Mouse (Mus musculus) hindbrain, embryonic 12.5 days (tissue): ENCODE data around the gene Etnppl. TPM values are rescaled to one million over a fixed set of nuclear protein-coding genes. Genes with fewer than 3 reads are reported as not detected.

Experiments used
- ATAC-seq: fragments of 200-750 bp; cut with Nextera tagmentation; 2 replicates; pipeline ENCODE4 v1.8.0; 2017; ENCODE audit warnings: moderate TSS enrichment; ENCODE audit not compliant: low FRiP score
- H3K27ac ChIP-seq: fragments of 300-500 bp; sonication (generic); 2 replicates; pipeline ENCODE4 v1.5.1; 2016; ENCODE audit warnings: mild to moderate bottlenecking
- H3K27me3 ChIP-seq: fragments of 300-500 bp; sonication (generic); 2 replicates; pipeline ENCODE4 v1.6.1; 2016; ENCODE audit warnings: mild to moderate bottlenecking
- H3K36me3 ChIP-seq: fragments of 300-500 bp; sonication (generic); 2 replicates; pipeline ENCODE4 v1.6.1; 2016; ENCODE audit warnings: mild to moderate bottlenecking
- H3K4me1 ChIP-seq: fragments of 300-500 bp; sonication (generic); 2 replicates; pipeline ENCODE4 v1.6.1; 2016
- H3K4me2 ChIP-seq: fragments of 300-500 bp; sonication (generic); replicated peaks from 2 replicates; pipeline ENCODE4 v1.6.1; 2016; ENCODE audit warnings: mild to moderate bottlenecking
- H3K4me3 ChIP-seq: fragments of 300-500 bp; sonication (generic); 2 replicates; pipeline ENCODE4 v1.5.1; 2016; ENCODE audit warnings: mild to moderate bottlenecking
- H3K9ac ChIP-seq: fragments of 300-500 bp; sonication (generic); 2 replicates; pipeline ENCODE4 v1.6.1; 2016; ENCODE audit warnings: mild to moderate bottlenecking, moderate library complexity
- H3K9me3 ChIP-seq: fragments of 300-500 bp; sonication (generic); replicated peaks from 2 replicates; pipeline ENCODE4 v1.6.1; 2016; ENCODE audit warnings: mild to moderate bottlenecking
- WGBS: fragments of 180-500 bp; shearing (Covaris S2); methylation state at CpG from one replicate; pipeline ENCODE4 v1.1.7; 2016; 5-methylcytosine and 5-hydroxymethylcytosine counted together
- polyA plus RNA-seq: library from polyadenylated mRNA; unstranded; fragments of >200 nt; fragmentation: Nextera tagmentation; extraction: Ambion mirVana; gene quantifications from 2 replicates; pipeline ENCODE4 v1.2.1, GENCODE M21; 2016

Etnppl gene
- polyA plus RNA-seq, 1 experiment from 2014 or later, result not detected

DNA sequence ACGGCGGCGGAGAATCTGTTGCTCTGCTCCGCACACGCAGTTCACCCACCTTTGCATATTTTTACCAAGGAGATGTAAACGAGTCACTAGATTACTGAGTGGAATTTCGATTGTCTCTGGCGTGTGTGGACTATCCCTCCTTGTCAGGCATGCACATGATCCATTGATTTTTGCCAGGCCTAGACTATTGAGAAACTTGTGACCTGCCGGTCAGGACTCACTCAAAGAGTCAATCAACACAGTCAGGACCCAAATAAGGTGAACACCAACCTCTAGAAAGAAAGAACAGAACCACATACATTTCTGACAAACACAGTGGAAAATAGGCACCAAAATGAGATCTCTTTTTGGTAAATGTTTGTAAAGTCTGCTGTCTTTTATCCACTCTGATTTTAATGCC is 2.8 kb upstream of the Etnppl start:
- Histone ChIP-seq H3K4me2 (no peak overlapping the region), H3K27me3 (no peaks in the 10 kb centered on the region), H3K9ac (no peak overlapping the region), H3K27ac (no peak overlapping the region), H3K9me3 (no peaks in the 10 kb centered on the region), H3K4me1 (peaks cover 4% of the 10 kb centered on the region), H3K4me3 (no peak overlapping the region), H3K36me3 (no peaks in the 10 kb centered on the region)
- 87% methylated on average over 9 of the region's 9 CpGs for WGBS
- ATAC-seq, result no peak

GRCm38 (mm10) chr3:130615625-130616024 is 1.6 kb upstream of the Etnppl start:
- ATAC-seq, result no peak
- 67% methylated on average over 8 of the region's 8 CpGs for WGBS

GRCm38 (mm10) chr3:130620517-130621146 is 3.4 kb downstream of the Etnppl start:
- H3K4me3 ChIP-seq, result no peak overlapping the region
- no peak overlapping the region for H3K27ac ChIP-seq
- no peaks in the 10 kb centered on the region for H3K27me3 ChIP-seq
- H3K9me3 ChIP-seq, result no peaks in the 10 kb centered on the region
- no peaks in the 10 kb centered on the region for H3K36me3 ChIP-seq
- ATAC-seq, result no peak
- H3K4me2 ChIP-seq, result no peak overlapping the region
- no peak overlapping the region for H3K9ac ChIP-seq
- peaks cover 4% of the 10 kb centered on the region for H3K4me1 ChIP-seq
- 79% methylated on average over 12 of the region's 12 CpGs for WGBS

More at GRCm38 (mm10) chr3:130615625-130616024, 1.6 kb upstream of the Etnppl start:
- peaks cover 4% of the 10 kb centered on the region for H3K4me1 ChIP-seq
- no peak overlapping the region for H3K4me2 ChIP-seq
- no peaks in the 10 kb centered on the region for H3K27me3 ChIP-seq
- no peak overlapping the region for H3K4me3 ChIP-seq
- H3K36me3 ChIP-seq, result no peaks in the 10 kb centered on the region
- no peaks in the 10 kb centered on the region for H3K9me3 ChIP-seq
- H3K9ac ChIP-seq, result no peak overlapping the region
- no peak overlapping the region for H3K27ac ChIP-seq

DNA sequence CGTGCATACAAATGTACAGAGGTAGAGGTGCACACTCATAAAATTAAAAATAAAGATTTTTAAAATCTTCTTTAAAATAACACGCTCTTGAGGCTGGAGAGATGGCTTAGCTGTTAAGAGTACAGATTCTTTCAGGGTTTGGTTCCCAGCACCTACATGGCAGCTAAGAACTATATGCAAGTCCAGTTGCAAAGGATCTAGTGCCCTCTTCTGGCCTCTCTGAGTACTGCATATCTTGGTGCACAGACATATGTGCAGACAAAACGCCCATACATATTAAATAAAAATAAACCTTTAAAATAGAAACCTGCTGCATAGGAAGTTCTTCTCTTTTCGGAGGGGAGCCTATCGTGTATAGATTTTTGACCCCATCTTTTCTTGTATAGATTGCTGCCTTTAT is 11.1 kb downstream of the Etnppl start:
- Histone ChIP-seq H3K27me3 (no peaks in the 10 kb centered on the region), H3K27ac (no peak overlapping the region)
- WGBS, result 89% methylated on average over 5 of the region's 5 CpGs

GRCm38 (mm10) chr3:130633859-130634258 is 16.6 kb downstream of the Etnppl start:
- Histone ChIP-seq H3K27ac (no peak overlapping the region), H3K9me3 (no peaks in the 10 kb centered on the region), H3K4me1 (no peaks in the 10 kb centered on the region), H3K9ac (no peak overlapping the region), H3K4me3 (no peak overlapping the region), H3K36me3 (no peaks in the 10 kb centered on the region), H3K27me3 (no peaks in the 10 kb centered on the region), H3K4me2 (no peak overlapping the region)
- no peak for ATAC-seq
- WGBS, result 77% methylated on average over 5 of the region's 5 CpGs

More for the DNA sequence above, 11.1 kb downstream of the Etnppl start:
- Histone ChIP-seq H3K36me3 (no peaks in the 10 kb centered on the region), H3K4me1 (no peaks in the 10 kb centered on the region), H3K4me3 (no peak overlapping the region), H3K9ac (no peak overlapping the region), H3K4me2 (no peak overlapping the region), H3K9me3 (0 out of 2 replicates have a peak, but pooled peaks cover 3% of the 10 kb centered on the region)
- no peak for ATAC-seq

- Histone ChIP-seq H3K4me3 (no peak overlapping the region), H3K9me3 (no peaks in the 10 kb centered on the region), H3K27me3 (no peaks in the 10 kb centered on the region), H3K4me1 (no peaks in the 10 kb centered on the region), H3K27ac (no peak overlapping the region), H3K9ac (no peak overlapping the region), H3K36me3 (no peaks in the 10 kb centered on the region), H3K4me2 (no peak overlapping the region)
- no peak for ATAC-seq
- 75% methylated on average over 11 of the region's 11 CpGs for WGBS
These were observed 29.0 kb downstream of the Etnppl start for GRCm38 (mm10) chr3:130646110-130646810.

- Histone ChIP-seq H3K9me3 (no peaks in the 10 kb centered on the region), H3K4me2 (no peak overlapping the region), H3K4me3 (no peak overlapping the region), H3K9ac (no peak overlapping the region), H3K27ac (no peak overlapping the region), H3K36me3 (no peaks in the 10 kb centered on the region), H3K4me1 (no peaks in the 10 kb centered on the region), H3K27me3 (no peaks in the 10 kb centered on the region)
- 55% methylated on average over 6 of the region's 6 CpGs for WGBS
- ATAC-seq, result no peak
These were observed 32.3 kb downstream of the Etnppl start for GRCm38 (mm10) chr3:130649569-130649968.

DNA sequence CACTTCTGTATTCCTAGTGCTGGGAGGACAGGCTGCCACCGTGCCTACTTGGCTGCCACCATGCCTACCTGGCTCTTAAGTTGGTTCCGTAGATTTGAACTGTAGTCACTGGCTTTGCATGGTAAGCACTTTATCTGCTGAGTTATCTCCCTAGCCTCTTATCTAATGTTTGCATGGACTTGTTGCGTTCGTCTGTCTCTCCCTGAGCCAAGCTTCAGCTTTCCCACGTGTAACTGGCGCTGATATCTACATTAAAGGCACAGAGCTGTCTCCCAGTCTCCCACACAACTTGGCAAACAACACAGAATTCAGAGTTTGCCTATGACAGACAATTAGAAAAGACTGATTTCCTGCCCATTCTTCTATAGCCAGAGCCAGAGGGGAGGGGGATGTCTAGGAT is 43.4 kb downstream of the Etnppl start:
- Histone ChIP-seq H3K9ac (no peak overlapping the region), H3K27ac (no peak overlapping the region), H3K4me2 (no peak overlapping the region), H3K27me3 (no peaks in the 10 kb centered on the region), H3K4me1 (no peaks in the 10 kb centered on the region), H3K36me3 (no peaks in the 10 kb centered on the region), H3K9me3 (no peaks in the 10 kb centered on the region), H3K4me3 (no peak overlapping the region)
- WGBS, result 87% methylated on average over 6 of the region's 6 CpGs
- ATAC-seq, result no peak

DNA sequence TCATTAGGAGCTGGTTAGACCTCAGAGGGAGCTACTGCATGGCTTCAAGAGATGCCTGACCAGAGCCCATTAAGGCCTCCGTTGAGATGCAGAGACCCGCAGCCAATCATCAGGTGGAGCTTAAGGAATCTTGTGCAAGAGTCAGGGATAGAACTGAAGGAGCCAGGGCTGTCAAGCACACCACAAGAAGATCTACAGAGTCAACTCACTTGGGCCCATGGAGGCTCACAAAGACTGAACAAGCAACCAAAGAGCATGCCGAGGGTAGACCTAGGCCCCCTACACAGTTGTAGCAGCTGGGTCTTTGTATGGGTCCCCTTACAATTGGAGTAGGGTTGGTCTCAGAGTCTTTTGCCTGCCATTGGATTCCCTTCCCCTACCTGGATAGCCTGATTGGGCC is 45.2 kb downstream of the Etnppl start:
- no peak for ATAC-seq
- WGBS, result 96% methylated on average over 3 of the region's 3 CpGs
- Histone ChIP-seq H3K4me3 (no peak overlapping the region), H3K36me3 (no peaks in the 10 kb centered on the region), H3K27ac (no peak overlapping the region), H3K27me3 (no peaks in the 10 kb centered on the region), H3K4me1 (no peaks in the 10 kb centered on the region), H3K4me2 (no peak overlapping the region), H3K9me3 (no peaks in the 10 kb centered on the region), H3K9ac (no peak overlapping the region)

GRCm38 (mm10) chr3:130671291-130671690 is 54.0 kb downstream of the Etnppl start:
- no peak overlapping the region for H3K27ac ChIP-seq
- H3K36me3 ChIP-seq, result no peaks in the 10 kb centered on the region
- no peaks in the 10 kb centered on the region for H3K9me3 ChIP-seq
- no peaks in the 10 kb centered on the region for H3K4me1 ChIP-seq
- H3K4me3 ChIP-seq, result no peak overlapping the region
- H3K27me3 ChIP-seq, result no peaks in the 10 kb centered on the region
- H3K4me2 ChIP-seq, result no peak overlapping the region
- no peak overlapping the region for H3K9ac ChIP-seq
- no peak for ATAC-seq
- whole genome bisulfite sequencing, result 62% methylated on average over 14 of the region's 14 CpGs

DNA sequence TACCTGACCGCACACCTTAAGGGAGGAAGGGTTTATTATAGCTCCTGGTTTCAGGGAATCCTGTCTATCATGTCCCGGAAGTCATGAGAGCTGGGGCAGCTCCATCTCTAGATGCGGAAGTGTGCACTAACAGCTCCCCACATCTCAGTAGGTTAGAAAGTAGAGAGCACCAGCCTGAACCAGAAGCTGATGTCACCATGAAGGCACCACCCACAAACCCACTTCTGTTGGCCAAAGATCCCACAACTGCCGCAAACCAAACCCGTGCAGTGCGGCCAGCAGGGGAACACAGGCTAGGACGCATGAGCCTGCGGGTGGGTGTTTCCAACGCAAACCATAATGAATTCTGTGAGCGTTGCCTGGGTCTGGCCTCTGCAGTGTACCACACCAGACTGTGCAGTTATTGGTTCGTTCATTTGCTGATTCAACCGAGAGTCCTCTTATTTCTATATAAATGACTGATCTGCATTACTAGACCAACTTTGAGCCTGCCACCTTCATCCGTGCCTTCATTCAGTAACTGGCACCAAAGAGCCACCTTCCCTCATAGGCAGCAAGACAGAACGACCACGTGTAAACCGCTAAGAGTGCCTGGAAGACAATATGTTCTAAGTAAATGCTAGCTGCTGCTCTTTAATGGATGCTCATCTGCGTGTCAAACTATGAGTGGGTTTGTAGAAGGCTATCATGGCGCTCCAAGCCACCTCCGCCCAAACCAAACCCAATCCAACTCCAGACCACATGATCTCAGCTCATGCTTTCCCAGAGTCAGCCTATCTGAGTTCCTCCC is 60.6 kb downstream of the Etnppl start:
- H3K9ac ChIP-seq, result no peak overlapping the region
- ATAC-seq, result no peak
- WGBS, result 93% methylated on average over 19 of the region's 19 CpGs

GRCm38 (mm10) chr3:130681226-130681625 is 64.0 kb downstream of the Etnppl start:
- Histone ChIP-seq H3K36me3 (no peaks in the 10 kb centered on the region), H3K27me3 (no peaks in the 10 kb centered on the region), H3K27ac (no peak overlapping the region), H3K4me3 (no peak overlapping the region), H3K4me1 (no peaks in the 10 kb centered on the region), H3K4me2 (no peak overlapping the region), H3K9ac (no peak overlapping the region), H3K9me3 (no peaks in the 10 kb centered on the region)
- no peak for ATAC-seq
- 91% methylated on average over 2 of the region's 2 CpGs for WGBS

More for the DNA sequence above, 60.6 kb downstream of the Etnppl start:
- H3K4me2 ChIP-seq, result no peak overlapping the region
- H3K9me3 ChIP-seq, result no peaks in the 10 kb centered on the region
- H3K36me3 ChIP-seq, result no peaks in the 10 kb centered on the region
- no peak overlapping the region for H3K27ac ChIP-seq
- no peak overlapping the region for H3K4me3 ChIP-seq
- no peaks in the 10 kb centered on the region for H3K4me1 ChIP-seq
- no peaks in the 10 kb centered on the region for H3K27me3 ChIP-seq
